Mouse (Mus musculus): ENCODE data around the gene Nup93.

Nup93 gene

GRCm38 (mm10) chr8:94306989-94307513, 92.7 kb downstream of the Nup93 start:
- DNase-seq (ENCODE audit: extremely low read depth, insufficient read length, low spot score): no peak

GRCm38 (mm10) chr8:94307652-94308051, 93.3 kb downstream of the Nup93 start:
- DNase-seq (ENCODE audit: extremely low read depth, insufficient read length, low spot score): no peak

- DNase-seq (ENCODE audit: extremely low read depth, insufficient read length, low spot score): no peak
Observed at GRCm38 (mm10) chr8:94314069-94314468, 99.7 kb downstream of the Nup93 start.

- no peak for DNase-seq (ENCODE audit: extremely low read depth, insufficient read length, low spot score)
Observed at GRCm38 (mm10) chr8:94317249-94317648, 102.9 kb downstream of the Nup93 start.

GRCm38 (mm10) chr8:94317691-94318090, 103.3 kb downstream of the Nup93 start:
- no peak for DNase-seq (ENCODE audit: extremely low read depth, insufficient read length, low spot score)

GRCm38 (mm10) chr8:94320036-94320435, 105.7 kb downstream of the Nup93 start:
- no peak for DNase-seq (ENCODE audit: extremely low read depth, insufficient read length, low spot score)

GRCm38 (mm10) chr8:94322083-94322482, 107.7 kb downstream of the Nup93 start:
- no peak for DNase-seq (ENCODE audit: extremely low read depth, insufficient read length, low spot score)

GRCm38 (mm10) chr8:94323041-94323440, 108.7 kb downstream of the Nup93 start:
- no peak for DNase-seq (ENCODE audit: extremely low read depth, insufficient read length, low spot score)

GRCm38 (mm10) chr8:94324071-94324470, 109.7 kb downstream of the Nup93 start:
- DNase-seq (ENCODE audit: extremely low read depth, insufficient read length, low spot score): no peak

- DNase-seq (ENCODE audit: extremely low read depth, insufficient read length, low spot score): no peak
Observed at GRCm38 (mm10) chr8:94326016-94326415, 111.7 kb downstream of the Nup93 start.

GRCm38 (mm10) chr8:94328932-94329728, 114.8 kb downstream of the Nup93 start, which contains the start of gene Slc12a3:
Slc12a3 (plus strand) TSS chr8:94329201.
- no peak for DNase-seq (ENCODE audit: extremely low read depth, insufficient read length, low spot score)

GRCm38 (mm10) chr8:94330733-94331132, 116.4 kb downstream of the Nup93 start:
- no peak for DNase-seq (ENCODE audit: extremely low read depth, insufficient read length, low spot score)

- no peak for DNase-seq (ENCODE audit: extremely low read depth, insufficient read length, low spot score)
Observed at GRCm38 (mm10) chr8:94333345-94333744, 119.0 kb downstream of the Nup93 start.

- DNase-seq (ENCODE audit: extremely low read depth, insufficient read length, low spot score): no peak
Observed at GRCm38 (mm10) chr8:94337559-94337958, 123.2 kb downstream of the Nup93 start.

- DNase-seq (ENCODE audit: extremely low read depth, insufficient read length, low spot score): no peak
Observed at GRCm38 (mm10) chr8:94340796-94341195, 126.4 kb downstream of the Nup93 start.

GRCm38 (mm10) chr8:94342691-94343090, 128.3 kb downstream of the Nup93 start:
- no peak for DNase-seq (ENCODE audit: extremely low read depth, insufficient read length, low spot score)

GRCm38 (mm10) chr8:94343290-94343689, 128.9 kb downstream of the Nup93 start:
- DNase-seq (ENCODE audit: extremely low read depth, insufficient read length, low spot score): no peak

- no peak for DNase-seq (ENCODE audit: extremely low read depth, insufficient read length, low spot score)
Observed at GRCm38 (mm10) chr8:94343778-94344320, 129.5 kb downstream of the Nup93 start.

GRCm38 (mm10) chr8:94345657-94346056, 131.3 kb downstream of the Nup93 start:
- no peak for DNase-seq (ENCODE audit: extremely low read depth, insufficient read length, low spot score)

- no peak for DNase-seq (ENCODE audit: extremely low read depth, insufficient read length, low spot score)
Observed at GRCm38 (mm10) chr8:94346264-94346663, 131.9 kb downstream of the Nup93 start.

- DNase-seq (ENCODE audit: extremely low read depth, insufficient read length, low spot score): no peak
Observed at GRCm38 (mm10) chr8:94348425-94348824, 134.1 kb downstream of the Nup93 start.

GRCm38 (mm10) chr8:94354069-94354531, 139.7 kb downstream of the Nup93 start:
- no peak for DNase-seq (ENCODE audit: extremely low read depth, insufficient read length, low spot score)

All from 3134 (cell line).